Mouse (Mus musculus) liver, embryonic 14.5 days (tissue): Measurements from ENCODE around the gene Nrxn3. TPM values are rescaled to one million over a fixed set of nuclear protein-coding genes. Genes with fewer than 3 reads are reported as not detected.

Experiments used
- ATAC-seq: fragments of 200-750 bp; cut with Nextera tagmentation; 2 replicates; pipeline ENCODE4 v1.8.0; 2017; ENCODE audit warnings: moderate number of reproducible peaks, mild to moderate bottlenecking, moderate library complexity; ENCODE audit not compliant: insufficient read depth
- DNase-seq, 3 experiments: peaks; one replicate each; pipeline ENCODE4 v3.0.0-alpha.2; 2012 to 2013; ENCODE audit warnings: low read depth in 3 of 3, low spot score in 3 of 3
- H3K27ac ChIP-seq: fragments of 300-500 bp; sonication (generic); 2 replicates; pipeline ENCODE4 v1.5.1; 2014; ENCODE audit warnings: moderate library complexity, mild to moderate bottlenecking, control low read depth, inconsistent platforms
- H3K27me3 ChIP-seq: fragments of 300-500 bp; sonication (generic); 2 replicates; pipeline ENCODE4 v1.6.1; 2014; ENCODE audit warnings: mild to moderate bottlenecking, low read length, moderate library complexity; ENCODE audit not compliant: control insufficient read depth, insufficient read depth
- H3K36me3 ChIP-seq: fragments of 300-500 bp; sonication (generic); replicated peaks from 2 replicates; pipeline ENCODE4 v1.6.1; 2014; ENCODE audit warnings: low read depth; ENCODE audit not compliant: control insufficient read depth, insufficient read depth
- H3K4me1 ChIP-seq, 2 experiments: fragments of 200-500 bp in 1 of 2; fragments of 300-500 bp in 1 of 2; sonication (generic) in 1 of 2; replicated peaks; 2 replicates each; pipeline ENCODE4 v1.6.1; 2012 to 2014; ENCODE audit warnings: antibody characterized with exemption in 1 of 2, inconsistent platforms in 1 of 2, low read length in 1 of 2; ENCODE audit not compliant: control insufficient read depth in 2 of 2, insufficient read depth in 2 of 2
- H3K4me2 ChIP-seq: fragments of 300-500 bp; sonication (generic); 2 replicates; pipeline ENCODE4 v1.6.1; 2014; ENCODE audit warnings: low read depth, mild to moderate bottlenecking, control low read depth, moderate library complexity
- H3K4me3 ChIP-seq, 2 experiments: fragments of 200-500 bp in 1 of 2; fragments of 300-500 bp in 1 of 2; sonication (generic) in 1 of 2; 2 replicates each; pipeline ENCODE4 v1.5.1; 2012 to 2014; ENCODE audit warnings: low read depth in 2 of 2, low read length in 2 of 2, mild to moderate bottlenecking in 2 of 2, control low read depth in 1 of 2, inconsistent platforms in 1 of 2, moderate library complexity in 1 of 2; ENCODE audit not compliant: insufficient read depth in 1 of 2
- H3K9ac ChIP-seq: fragments of 300-500 bp; sonication (generic); replicated peaks from 2 replicates; pipeline ENCODE4 v1.6.1; 2014; ENCODE audit warnings: mild to moderate bottlenecking, control low read depth, moderate library complexity
- H3K9me3 ChIP-seq: fragments of 300-500 bp; sonication (generic); 2 replicates; pipeline ENCODE4 v1.6.1; 2016; ENCODE audit warnings: low read length, mixed read lengths; ENCODE audit not compliant: control insufficient read depth
- CTCF ChIP-seq: IDR thresholded peaks from 2 replicates; pipeline ENCODE4 v1.5.1; 2016; ENCODE audit warnings: antibody characterized with exemption, low read depth, control low read depth
- EP300 ChIP-seq: IDR thresholded peaks from 2 replicates; pipeline ENCODE4 v1.6.1; 2016; ENCODE audit warnings: antibody characterized with exemption, low read depth
- WGBS: fragments of 180-500 bp; shearing (Covaris S2); extraction: QIAGEN DNeasy Blood & Tissue Kit; methylation state at CpG from one replicate; pipeline ENCODE4 v1.1.7; 2014; ENCODE audit not compliant: insufficient replicate concordance; 5-methylcytosine and 5-hydroxymethylcytosine counted together
- polyA plus RNA-seq, 2 experiments: library from polyadenylated mRNA; depleted of rRNA in 1 of 2; stranded (reverse) in 1 of 2; unstranded in 1 of 2; fragments of >200 nt; fragmentation: Nextera tagmentation in 1 of 2; extraction: Ambion mirVana in 1 of 2; gene quantifications; 2 replicates each; pipeline versions ENCODE4 v1.2.1 to v1.2.3; 2012 to 2014

Gene Nrxn3
- polyA plus RNA-seq, 2 experiments, result 0.12 to 0.38 TPM

- TF ChIP-seq EP300 (no peak), CTCF (no peak)
- no peaks in the 10 kb centered on the region for H3K9me3 ChIP-seq
- H3K4me3 ChIP-seq, result no peak overlapping the region
- no peaks in the 10 kb centered on the region for H3K27me3 ChIP-seq
- no peak overlapping the region for H3K9ac ChIP-seq
- ATAC-seq, result no peak
- DNase-seq, result no peak
- no peaks in the 10 kb centered on the region for H3K36me3 ChIP-seq
- no peak overlapping the region for H3K4me2 ChIP-seq
- no peaks in the 10 kb centered on the region for H3K4me1 ChIP-seq
- no peak overlapping the region for H3K27ac ChIP-seq
Observed at GRCm38 (mm10) chr12:89953237-89953636, 1230.6 kb downstream of the Nrxn3 start.

- 26% methylated on average over 3 of the region's 3 CpGs for WGBS
- TF ChIP-seq CTCF (no peak), EP300 (no peak)
- Histone ChIP-seq H3K4me1 (no peaks in the 10 kb centered on the region), H3K36me3 (no peaks in the 10 kb centered on the region), H3K4me3 (no peak overlapping the region), H3K27ac (no peak overlapping the region), H3K9me3 (no peaks in the 10 kb centered on the region), H3K9ac (no peak overlapping the region), H3K27me3 (no peaks in the 10 kb centered on the region), H3K4me2 (no peak overlapping the region)
- ATAC-seq, result no peak
- DNase-seq, result no peak
Observed at GRCm38 (mm10) chr12:89953649-89954048, 1231.0 kb downstream of the Nrxn3 start.

GRCm38 (mm10) chr12:89954441-89955070 is 1231.9 kb downstream of the Nrxn3 start:
- Histone ChIP-seq H3K4me1 (no peaks in the 10 kb centered on the region), H3K27me3 (no peaks in the 10 kb centered on the region), H3K9me3 (no peaks in the 10 kb centered on the region), H3K4me2 (no peak overlapping the region), H3K4me3 (no peak overlapping the region), H3K27ac (no peak overlapping the region), H3K9ac (no peak overlapping the region), H3K36me3 (no peaks in the 10 kb centered on the region)
- 45% methylated on average over 5 of the region's 5 CpGs for WGBS
- ATAC-seq, result no peak
- no peak for DNase-seq
- no peak for TF ChIP-seq CTCF
- TF ChIP-seq EP300, result no peak

GRCm38 (mm10) chr12:89963073-89963472 is 1240.4 kb downstream of the Nrxn3 start:
- no peaks in the 10 kb centered on the region for H3K4me1 ChIP-seq
- H3K9ac ChIP-seq, result no peak overlapping the region
- H3K4me2 ChIP-seq, result no peak overlapping the region
- ATAC-seq (no peak), DNase-seq (no peak)
- no peaks in the 10 kb centered on the region for H3K27me3 ChIP-seq
- no peak overlapping the region for H3K4me3 ChIP-seq
- H3K36me3 ChIP-seq, result no peaks in the 10 kb centered on the region
- no peak for TF ChIP-seq CTCF
- no peak for TF ChIP-seq EP300
- no peak overlapping the region for H3K27ac ChIP-seq
- no peaks in the 10 kb centered on the region for H3K9me3 ChIP-seq
- WGBS, result 13% methylated on average over 1 of the region's 1 CpGs

GRCm38 (mm10) chr12:89976648-89977047 is 1254.0 kb downstream of the Nrxn3 start:
- Histone ChIP-seq H3K27me3 (no peaks in the 10 kb centered on the region), H3K9ac (no peak overlapping the region), H3K4me1 (no peaks in the 10 kb centered on the region), H3K27ac (no peak overlapping the region), H3K36me3 (no peaks in the 10 kb centered on the region), H3K9me3 (no peaks in the 10 kb centered on the region), H3K4me2 (no peak overlapping the region), H3K4me3 (no peak overlapping the region)
- 78% methylated on average over 4 of the region's 4 CpGs for WGBS
- TF ChIP-seq CTCF, result no peak
- no peak for TF ChIP-seq EP300
- no peak for ATAC-seq
- DNase-seq, result no peak
